Mouse (Mus musculus): ENCODE data around the gene Abca1. TPM values are rescaled to one million over a fixed set of nuclear protein-coding genes. Genes with fewer than 3 reads are reported as not detected.

Abca1 gene
- polyA plus RNA-seq, 1 experiment from 2014 or later: 4.4 TPM

Other genes starting within 250 kb of the Abca1 start
- not detected in 2 replicates for gene Olfr272, start 240.7 kb downstream of the Abca1 start, polyA plus RNA-seq (2015; fragmentation: Nextera tagmentation; extraction: Ambion mirVana)
- not detected in 2 replicates for gene Olfr270, start 195.3 kb downstream of the Abca1 start, polyA plus RNA-seq (2015; fragmentation: Nextera tagmentation; extraction: Ambion mirVana)
- not detected in 2 replicates for gene Nipsnap3a, start 170.6 kb downstream of the Abca1 start, polyA plus RNA-seq (2015; fragmentation: Nextera tagmentation; extraction: Ambion mirVana)
- 79.5 and 81.5 TPM in 2 replicates for gene Nipsnap3b, start 148.0 kb downstream of the Abca1 start, polyA plus RNA-seq (2015; fragmentation: Nextera tagmentation; extraction: Ambion mirVana)

Data from kidney, embryonic 15.5 days (tissue).